Mouse (Mus musculus): ENCODE data around the gene Mtx2. TPM values are rescaled to one million over a fixed set of nuclear protein-coding genes. Genes with fewer than 3 reads are reported as not detected.

Gene Mtx2
- polyA plus RNA-seq, 1 experiment from 2014 or later = 131 TPM

Other genes with a start within 250 kb of the Mtx2 start
- 57.8 and 61.1 TPM in 2 replicates for gene Lnpk, start 246.4 kb upstream of the Mtx2 start, polyA plus RNA-seq (2016; fragmentation: Nextera tagmentation; extraction: Ambion mirVana)
- gene Evx2, start 166.2 kb upstream of the Mtx2 start, polyA plus RNA-seq (2016; fragmentation: Nextera tagmentation; extraction: Ambion mirVana) = 2.7 and 3.2 TPM in 2 replicates
- gene Hoxd13, start 157.5 kb upstream of the Mtx2 start, polyA plus RNA-seq (2016; fragmentation: Nextera tagmentation; extraction: Ambion mirVana) = not detected in 2 replicates
- gene Hoxd12, start 150.8 kb upstream of the Mtx2 start, polyA plus RNA-seq (2016; fragmentation: Nextera tagmentation; extraction: Ambion mirVana) = not detected in 2 replicates
- not detected in 2 replicates for gene Hoxd11, start 146.2 kb upstream of the Mtx2 start, polyA plus RNA-seq (2016; fragmentation: Nextera tagmentation; extraction: Ambion mirVana)
- gene Hoxd10, start 133.9 kb upstream of the Mtx2 start, polyA plus RNA-seq (2016; fragmentation: Nextera tagmentation; extraction: Ambion mirVana) = not detected in 2 replicates
- gene Hoxd9, start 128.1 kb upstream of the Mtx2 start, polyA plus RNA-seq (2016; fragmentation: Nextera tagmentation; extraction: Ambion mirVana) = 0.10 TPM in 1 of 2 replicates, not detected in the other
- 0.14 and 0.46 TPM in 2 replicates for gene Hoxd8, start 121.2 kb upstream of the Mtx2 start, polyA plus RNA-seq (2016; fragmentation: Nextera tagmentation; extraction: Ambion mirVana)
- gene Hoxd3, start 113.9 kb upstream of the Mtx2 start, polyA plus RNA-seq (2016; fragmentation: Nextera tagmentation; extraction: Ambion mirVana) = 69.6 and 83.5 TPM in 2 replicates
- 3.6 and 4.6 TPM in 2 replicates for gene Hoxd4, start 113.9 kb upstream of the Mtx2 start, polyA plus RNA-seq (2016; fragmentation: Nextera tagmentation; extraction: Ambion mirVana)
- 0.66 and 1.1 TPM in 2 replicates for gene Gm28230, start 99.1 kb upstream of the Mtx2 start, polyA plus RNA-seq (2016; fragmentation: Nextera tagmentation; extraction: Ambion mirVana)
- gene Hoxd1, start 62.8 kb upstream of the Mtx2 start, polyA plus RNA-seq (2016; fragmentation: Nextera tagmentation; extraction: Ambion mirVana) = 2.5 and 3.3 TPM in 2 replicates

All from hindbrain, embryonic 12.5 days (tissue).